In genomic region chr7:116307871-116308631, GRCm38 (mm10) we compare ENCODE assay signal across 8 mouse cellular contexts. TPM values are rescaled to one million over a fixed set of nuclear protein-coding genes. Genes with fewer than 3 reads are reported as not detected.
DNase-seq lines count a peak whose midpoint lies in the region; ATAC-seq lines count a peak whose summit lies in the region.

TSS of gene Plekha7 (minus strand) at chr7:116308376.

- H3K9ac ChIP-seq in embryonic facial prominence, embryonic 14.5 days (ENCODE audit: low read depth, low read length) = peak within 1 kb of the TSS; percentile 57
- H3K9ac ChIP-seq in hindbrain, embryonic 14.5 days = peak within 1 kb of the TSS; percentile 58

- 0% methylated on average over 14 of the region's 65 CpGs for WGBS in embryonic facial prominence, embryonic 14.5 days
- WGBS in hindbrain, embryonic 14.5 days = under 1% methylated on average over 56 of the region's 65 CpGs

- peak within 1 kb of the TSS; percentile 100 for H3K4me2 ChIP-seq in embryonic facial prominence, embryonic 14.5 days (ENCODE audit: low read depth, low read length)
- H3K4me2 ChIP-seq in hindbrain, embryonic 14.5 days (replicated peaks) = peak within 1 kb of the TSS; percentile 100

- peaks cover 35% of the 10 kb centered on the region for H3K27me3 ChIP-seq in embryonic facial prominence, embryonic 14.5 days (replicated peaks; ENCODE audit: control insufficient read depth, insufficient read depth, low read length)
- peaks cover 18% of the 10 kb centered on the region; the same call in 1 of the 2 replicates for H3K27me3 ChIP-seq in hindbrain, embryonic 14.5 days (ENCODE audit: control insufficient read depth, insufficient read depth, low read length)

- H3K4me3 ChIP-seq in embryonic facial prominence, embryonic 14.5 days (ENCODE audit: low read depth, low read length) = peak within 1 kb of the TSS; percentile 64
- H3K4me3 ChIP-seq in hindbrain, embryonic 14.5 days (replicated peaks; ENCODE audit: low read length) = peak within 1 kb of the TSS; percentile 68

- H3K36me3 ChIP-seq in embryonic facial prominence, embryonic 14.5 days (ENCODE audit: control insufficient read depth, insufficient read depth, low read length) = no peaks in the 10 kb centered on the region
- H3K36me3 ChIP-seq in hindbrain, embryonic 14.5 days (replicated peaks; ENCODE audit: control insufficient read depth, insufficient read depth) = no peaks in the 10 kb centered on the region

- intact Hi-C loops in left cerebral cortex, postnatal 25 days (cut with DNase I) = no loop called here

- no peak within 1 kb of the TSS for H3K27ac ChIP-seq in embryonic facial prominence, embryonic 14.5 days (replicated peaks; ENCODE audit: low read depth, low read length)
- H3K27ac ChIP-seq in hindbrain, embryonic 14.5 days = peak within 1 kb of the TSS; percentile 52; the same call in 1 of the 2 replicates

- peaks cover 3% of the 10 kb centered on the region; the same call in 1 of the 2 replicates for H3K4me1 ChIP-seq in embryonic facial prominence, embryonic 14.5 days (ENCODE audit: control insufficient read depth, insufficient read depth, low read length)
- peaks cover 6% of the 10 kb centered on the region for H3K4me1 ChIP-seq in hindbrain, embryonic 14.5 days (replicated peaks; ENCODE audit: control insufficient read depth, insufficient read depth, low read length)

- peak; percentile 68 for ATAC-seq in embryonic facial prominence, embryonic 14.5 days (ENCODE audit: low read depth)
- ATAC-seq in hindbrain, embryonic 14.5 days (ENCODE audit: low FRiP score) = peak; percentile 67
- ATAC-seq in megakaryocyte-erythroid progenitor cell, adult 5-6 weeks (replicated peaks; ENCODE audit: low FRiP score, low TSS enrichment, poor library complexity, severe bottlenecking) = peak; percentile 34

- DNase-seq in ES-CJ7 (ENCODE audit: low read depth, low spot score) = peak; percentile 93
- DNase-seq in adrenal gland, postnatal 14 days = peak; percentile 77
- DNase-seq in embryonic facial prominence, embryonic 14.5 days (ENCODE audit: low spot score) = peak; percentile 75
- DNase-seq in hindbrain, embryonic 14.5 days (ENCODE audit: low spot score) = no peak
- no peak for DNase-seq in left cerebral cortex, postnatal 25 days (ENCODE audit: low spot score in 2 of 2)
- peak; percentile 32 to 51 for DNase-seq in spleen, postnatal 10 days (ENCODE audit: low spot score in 2 of 2)
- DNase-seq in right cerebral cortex, postnatal 14 days = no peak

- no peaks in the 10 kb centered on the region for H3K9me3 ChIP-seq in embryonic facial prominence, embryonic 14.5 days (ENCODE audit: control insufficient read depth, low read length)
- no peaks in the 10 kb centered on the region for H3K9me3 ChIP-seq in hindbrain, embryonic 14.5 days (ENCODE audit: control insufficient read depth, low read length)

RNA-seq across cellular contexts. Expression of gene Plekha7, which starts in this region (rescaled TPM):
- total RNA-seq in adrenal gland, postnatal 14 days (2021) = 10.3 and 12.0 TPM in 2 replicates
- polyA plus RNA-seq in embryonic facial prominence, embryonic 14.5 days (2014; fragmentation: Nextera tagmentation; extraction: Ambion mirVana) = 8.2 and 9.2 TPM in 2 replicates
- 5.6 and 7.3 TPM in 2 replicates for polyA plus RNA-seq in hindbrain, embryonic 14.5 days (2014; fragmentation: Nextera tagmentation; extraction: Ambion mirVana)
- total RNA-seq in left cerebral cortex, postnatal 25 days (2021) = 10 to 100 TPM; 19.2 to 20.3 TPM
- 0.82 and 1.6 TPM in 2 replicates for total RNA-seq in megakaryocyte-erythroid progenitor cell, adult 5-6 weeks (2014; fragmentation: Nextera tagmentation)
- total RNA-seq in megakaryocyte-erythroid progenitor cell, adult 5-6 weeks (2017) = 0.42 and 0.72 TPM in 2 replicates

Comparison
In these comparisons a context has a peak if more than half of its experiments do, and no peak if none do; other contexts are left out.
1. DNase-seq: peak in ES-CJ7 (single experiment), adrenal gland, postnatal 14 days (single experiment), embryonic facial prominence, embryonic 14.5 days (single experiment) and spleen, postnatal 10 days (2 of 2); none in hindbrain, embryonic 14.5 days (single experiment), left cerebral cortex, postnatal 25 days (0 of 2) and right cerebral cortex, postnatal 14 days (single experiment).
2. Peak in every context shown above with its lines, with median percentiles within 50 percentile points of each other: ATAC-seq.